Mouse (Mus musculus) C2C12 (cell line): ENCODE results near the gene Kcnt1.

Experiments used
- CEBPB ChIP-seq: IDR thresholded peaks from one replicate; pipeline ENCODE4 v1.6.1; 2011; ENCODE audit warnings: low read depth, mild to moderate bottlenecking, control low read depth, moderate library complexity
- CTCF ChIP-seq: IDR thresholded peaks from one replicate; pipeline ENCODE4 v1.5.1; 2011; ENCODE audit not compliant: control insufficient read depth, insufficient read depth, insufficient read length
- MAX ChIP-seq: IDR thresholded peaks from one replicate; pipeline ENCODE4 v1.6.1; 2011; ENCODE audit warnings: mild to moderate bottlenecking, control low read depth
- MYOD1 ChIP-seq: IDR thresholded peaks from one replicate; pipeline ENCODE4 v1.6.1; 2011; ENCODE audit warnings: low read depth; ENCODE audit not compliant: control insufficient read depth, insufficient read length
- USF1 ChIP-seq: IDR thresholded peaks from one replicate; pipeline ENCODE4 v1.6.1; 2011; ENCODE audit warnings: low read depth, mild to moderate bottlenecking, control low read depth, moderate library complexity

DNA sequence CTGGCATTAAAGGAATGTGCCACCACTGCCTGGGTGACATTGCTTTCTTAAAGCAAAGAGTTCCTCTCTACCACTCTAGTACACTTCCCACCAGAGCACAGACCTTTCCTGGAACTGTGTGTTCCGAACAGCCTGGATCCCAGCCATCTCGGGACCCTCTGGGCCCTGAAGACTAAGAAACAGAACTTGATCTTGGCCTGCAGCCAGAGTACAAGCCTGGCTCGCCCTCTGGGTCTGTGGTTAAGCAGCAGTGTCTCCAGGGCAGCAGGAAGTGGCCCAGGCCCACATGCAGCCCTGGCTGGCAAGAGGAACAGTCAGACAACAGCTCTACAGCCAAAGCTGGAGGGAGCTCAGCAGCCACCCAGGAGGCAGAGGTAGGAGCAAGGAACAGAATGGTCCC, 10.9 kb upstream of the Kcnt1 start:
- TF ChIP-seq CTCF (no peak), USF1 (no peak), CEBPB (no peak), MYOD1 (no peak), MAX (no peak)
